Mouse (Mus musculus): Measurements from ENCODE around the gene Tpst2. TPM values are rescaled to one million over a fixed set of nuclear protein-coding genes. Genes with fewer than 3 reads are reported as not detected.

The Tpst2 gene
- polyA plus RNA-seq, 1 experiment from 2014 or later, result 63.8 TPM

- TF ChIP-seq CTCF (IDR thresholded peaks at IDR 0.05; ENCODE audit: low read depth), result no peak
- H3K27me3 ChIP-seq (ENCODE audit: insufficient read depth, low read length), result no peaks in the 10 kb centered on the region
- H3K9me3 ChIP-seq (replicated peaks; ENCODE audit: low read length), result no peaks in the 10 kb centered on the region
- 65% methylated on average over 11 of the region's 11 CpGs for WGBS
- DNase-seq (ENCODE audit: low spot score) (no peak), ATAC-seq (replicated peaks; ENCODE audit: low FRiP score, low read depth) (no peak)
- H3K9ac ChIP-seq (ENCODE audit: low read depth, low read length), result no peak overlapping the region
- H3K4me1 ChIP-seq (replicated peaks; ENCODE audit: insufficient read depth, low read length), result peaks cover 14% of the 10 kb centered on the region; the same call in 1 of the 2 replicates
- no peak overlapping the region for H3K4me2 ChIP-seq (ENCODE audit: low read length)
- no peak overlapping the region for H3K27ac ChIP-seq
- no peaks in the 10 kb centered on the region for H3K36me3 ChIP-seq (ENCODE audit: insufficient read depth, low read length)
- no peak overlapping the region for H3K4me3 ChIP-seq (replicated peaks; ENCODE audit: low read depth, low read length)
Observed at GRCm38 (mm10) chr5:112286984-112287641, 10.6 kb downstream of the Tpst2 start.

DNA sequence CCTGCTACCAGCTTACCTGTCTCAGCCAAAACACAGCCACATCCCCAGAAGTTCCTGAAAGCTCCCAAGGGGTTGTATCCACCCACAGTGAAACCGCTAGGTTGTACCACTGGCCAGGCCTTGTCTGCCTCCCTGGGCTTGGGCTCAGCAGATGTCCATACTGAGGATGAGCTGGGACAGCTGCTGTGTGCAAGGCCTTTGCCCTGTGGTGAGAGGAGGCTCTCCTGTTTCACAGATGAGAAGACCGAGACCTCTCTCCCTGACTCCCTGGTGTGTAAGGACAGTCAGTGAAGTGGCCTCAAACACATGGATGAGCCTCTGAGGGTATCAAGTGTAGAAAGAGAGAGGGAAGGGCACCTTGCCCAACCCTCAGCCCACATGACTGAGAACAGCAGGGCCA is 11.2 kb downstream of the Tpst2 start:
- Histone ChIP-seq H3K4me2 (ENCODE audit: low read length) (no peak overlapping the region), H3K4me3 (replicated peaks; ENCODE audit: low read depth, low read length) (no peak overlapping the region), H3K9ac (ENCODE audit: low read depth, low read length) (no peak overlapping the region), H3K36me3 (ENCODE audit: insufficient read depth, low read length) (no peaks in the 10 kb centered on the region), H3K27ac (0 out of 2 replicates have a peak overlapping the region, but pooled peaks have one; percentile 22), H3K4me1 (replicated peaks; ENCODE audit: insufficient read depth, low read length) (peaks cover 18% of the 10 kb centered on the region; the same call in 1 of the 2 replicates), H3K27me3 (ENCODE audit: insufficient read depth, low read length) (no peaks in the 10 kb centered on the region), H3K9me3 (replicated peaks; ENCODE audit: low read length) (no peaks in the 10 kb centered on the region)
- TF ChIP-seq CTCF (IDR thresholded peaks at IDR 0.05; ENCODE audit: low read depth), result no peak
- 79% methylated on average over 2 of the region's 2 CpGs for WGBS
- no peak for ATAC-seq (replicated peaks; ENCODE audit: low FRiP score, low read depth)
- no peak for DNase-seq (ENCODE audit: low spot score)

- ATAC-seq (replicated peaks; ENCODE audit: low FRiP score, low read depth) (no peak), DNase-seq (ENCODE audit: low spot score) (no peak)
- no peak for TF ChIP-seq CTCF (IDR thresholded peaks at IDR 0.05; ENCODE audit: low read depth)
- Histone ChIP-seq H3K9ac (ENCODE audit: low read depth, low read length) (no peak overlapping the region), H3K27me3 (ENCODE audit: insufficient read depth, low read length) (no peaks in the 10 kb centered on the region), H3K4me2 (ENCODE audit: low read length) (peak overlapping the region; percentile 27; the same call in 1 of the 2 replicates), H3K4me3 (replicated peaks; ENCODE audit: low read depth, low read length) (no peak overlapping the region), H3K27ac (0 out of 2 replicates have a peak overlapping the region, but pooled peaks have one; percentile 22), H3K36me3 (ENCODE audit: insufficient read depth, low read length) (no peaks in the 10 kb centered on the region), H3K4me1 (replicated peaks; ENCODE audit: insufficient read depth, low read length) (peaks cover 18% of the 10 kb centered on the region; the same call in 1 of the 2 replicates), H3K9me3 (replicated peaks; ENCODE audit: low read length) (no peaks in the 10 kb centered on the region)
- WGBS, result 71% methylated on average over 9 of the region's 9 CpGs
Observed at GRCm38 (mm10) chr5:112288193-112289141, 12.0 kb downstream of the Tpst2 start.

GRCm38 (mm10) chr5:112289236-112289635 is 12.7 kb downstream of the Tpst2 start:
- peak overlapping the region; percentile 27; the same call in 1 of the 2 replicates for H3K4me2 ChIP-seq (ENCODE audit: low read length)

GRCm38 (mm10) chr5:112289819-112290535 is 13.5 kb downstream of the Tpst2 start:
- no peak overlapping the region for H3K27ac ChIP-seq
- ATAC-seq (replicated peaks; ENCODE audit: low FRiP score, low read depth), result no peak
- no peak overlapping the region for H3K4me3 ChIP-seq (replicated peaks; ENCODE audit: low read depth, low read length)
- H3K9ac ChIP-seq (ENCODE audit: low read depth, low read length), result no peak overlapping the region
- H3K36me3 ChIP-seq (ENCODE audit: insufficient read depth, low read length), result no peaks in the 10 kb centered on the region
- no peak for TF ChIP-seq CTCF (IDR thresholded peaks at IDR 0.05; ENCODE audit: low read depth)
- H3K4me2 ChIP-seq (ENCODE audit: low read length), result peak overlapping the region; percentile 27; the same call in 1 of the 2 replicates
- no peak for DNase-seq (ENCODE audit: low spot score)
- no peaks in the 10 kb centered on the region for H3K27me3 ChIP-seq (ENCODE audit: insufficient read depth, low read length)
- 56% methylated on average over 16 of the region's 16 CpGs for WGBS
- peaks cover 25% of the 10 kb centered on the region for H3K4me1 ChIP-seq (replicated peaks; ENCODE audit: insufficient read depth, low read length)
- no peaks in the 10 kb centered on the region for H3K9me3 ChIP-seq (replicated peaks; ENCODE audit: low read length)

More at GRCm38 (mm10) chr5:112289236-112289635, 12.7 kb downstream of the Tpst2 start:
- ATAC-seq (replicated peaks; ENCODE audit: low FRiP score, low read depth) (no peak), DNase-seq (ENCODE audit: low spot score) (no peak)
- WGBS, result 35% methylated on average over 8 of the region's 8 CpGs
- H3K9ac ChIP-seq (ENCODE audit: low read depth, low read length), result no peak overlapping the region
- H3K9me3 ChIP-seq (replicated peaks; ENCODE audit: low read length), result no peaks in the 10 kb centered on the region
- no peak overlapping the region for H3K4me3 ChIP-seq (replicated peaks; ENCODE audit: low read depth, low read length)
- H3K36me3 ChIP-seq (ENCODE audit: insufficient read depth, low read length), result no peaks in the 10 kb centered on the region
- H3K27me3 ChIP-seq (ENCODE audit: insufficient read depth, low read length), result no peaks in the 10 kb centered on the region
- peaks cover 18% of the 10 kb centered on the region; the same call in 1 of the 2 replicates for H3K4me1 ChIP-seq (replicated peaks; ENCODE audit: insufficient read depth, low read length)
- H3K27ac ChIP-seq, result no peak overlapping the region
- TF ChIP-seq CTCF (IDR thresholded peaks at IDR 0.05; ENCODE audit: low read depth), result no peak

GRCm38 (mm10) chr5:112290536-112290880 is 14.0 kb downstream of the Tpst2 start:
- ATAC-seq (replicated peaks; ENCODE audit: low FRiP score, low read depth) (no peak), DNase-seq (ENCODE audit: low spot score) (no peak)
- WGBS, result 54% methylated on average over 8 of the region's 8 CpGs
- no peak for TF ChIP-seq CTCF (IDR thresholded peaks at IDR 0.05; ENCODE audit: low read depth)
- Histone ChIP-seq H3K9ac (ENCODE audit: low read depth, low read length) (no peak overlapping the region), H3K4me1 (replicated peaks; ENCODE audit: insufficient read depth, low read length) (peaks cover 29% of the 10 kb centered on the region), H3K27ac (no peak overlapping the region), H3K4me3 (replicated peaks; ENCODE audit: low read depth, low read length) (no peak overlapping the region), H3K4me2 (ENCODE audit: low read length) (no peak overlapping the region), H3K9me3 (replicated peaks; ENCODE audit: low read length) (no peaks in the 10 kb centered on the region), H3K36me3 (ENCODE audit: insufficient read depth, low read length) (no peaks in the 10 kb centered on the region), H3K27me3 (ENCODE audit: insufficient read depth, low read length) (no peaks in the 10 kb centered on the region)
